Mouse (Mus musculus) limb, embryonic 12.5 days (tissue): ENCODE data around the gene Esrrg. TPM values are rescaled to one million over a fixed set of nuclear protein-coding genes. Genes with fewer than 3 reads are reported as not detected.

Experiments
- ATAC-seq: fragments of 200-750 bp; cut with Nextera tagmentation; 2 replicates; pipeline ENCODE4 v1.8.0; 2017; ENCODE audit warnings: low read depth, moderate TSS enrichment; ENCODE audit not compliant: insufficient number of reproducible peaks, insufficient read depth, low FRiP score, low TSS enrichment
- H3K27ac ChIP-seq: fragments of 300-500 bp; sonication (generic); 2 replicates; pipeline ENCODE4 v1.5.1; 2016; ENCODE audit warnings: mild to moderate bottlenecking, moderate library complexity
- H3K27me3 ChIP-seq: fragments of 300-500 bp; sonication (generic); 2 replicates; pipeline ENCODE4 v1.6.1; 2016; ENCODE audit warnings: mild to moderate bottlenecking, moderate library complexity
- H3K36me3 ChIP-seq: fragments of 300-500 bp; sonication (generic); 2 replicates; pipeline ENCODE4 v1.6.1; 2016; ENCODE audit warnings: mild to moderate bottlenecking, moderate library complexity
- H3K4me1 ChIP-seq: fragments of 300-500 bp; sonication (generic); replicated peaks from 2 replicates; pipeline ENCODE4 v1.6.1; 2016
- H3K4me2 ChIP-seq: fragments of 300-500 bp; sonication (generic); 2 replicates; pipeline ENCODE4 v1.6.1; 2016; ENCODE audit warnings: mild to moderate bottlenecking, moderate library complexity
- H3K4me3 ChIP-seq: fragments of 300-500 bp; sonication (generic); replicated peaks from 2 replicates; pipeline ENCODE4 v1.5.1; 2016; ENCODE audit warnings: mild to moderate bottlenecking
- H3K9ac ChIP-seq: fragments of 300-500 bp; sonication (generic); replicated peaks from 2 replicates; pipeline ENCODE4 v1.6.1; 2016; ENCODE audit warnings: mild to moderate bottlenecking, moderate library complexity
- H3K9me3 ChIP-seq: fragments of 300-500 bp; sonication (generic); 2 replicates; pipeline ENCODE4 v1.6.1; 2016; ENCODE audit warnings: mild to moderate bottlenecking, moderate library complexity
- WGBS: fragments of 180-500 bp; shearing (Covaris S2); methylation state at CpG from one replicate; pipeline ENCODE4 v1.1.7; 2016; 5-methylcytosine and 5-hydroxymethylcytosine counted together
- polyA plus RNA-seq: library from polyadenylated mRNA; unstranded; fragments of >200 nt; fragmentation: Nextera tagmentation; extraction: Ambion mirVana; gene quantifications from 2 replicates; pipeline ENCODE4 v1.2.1, GENCODE M21; 2016

Esrrg gene
- polyA plus RNA-seq, 1 experiment from 2014 or later, result 1.9 TPM

DNA sequence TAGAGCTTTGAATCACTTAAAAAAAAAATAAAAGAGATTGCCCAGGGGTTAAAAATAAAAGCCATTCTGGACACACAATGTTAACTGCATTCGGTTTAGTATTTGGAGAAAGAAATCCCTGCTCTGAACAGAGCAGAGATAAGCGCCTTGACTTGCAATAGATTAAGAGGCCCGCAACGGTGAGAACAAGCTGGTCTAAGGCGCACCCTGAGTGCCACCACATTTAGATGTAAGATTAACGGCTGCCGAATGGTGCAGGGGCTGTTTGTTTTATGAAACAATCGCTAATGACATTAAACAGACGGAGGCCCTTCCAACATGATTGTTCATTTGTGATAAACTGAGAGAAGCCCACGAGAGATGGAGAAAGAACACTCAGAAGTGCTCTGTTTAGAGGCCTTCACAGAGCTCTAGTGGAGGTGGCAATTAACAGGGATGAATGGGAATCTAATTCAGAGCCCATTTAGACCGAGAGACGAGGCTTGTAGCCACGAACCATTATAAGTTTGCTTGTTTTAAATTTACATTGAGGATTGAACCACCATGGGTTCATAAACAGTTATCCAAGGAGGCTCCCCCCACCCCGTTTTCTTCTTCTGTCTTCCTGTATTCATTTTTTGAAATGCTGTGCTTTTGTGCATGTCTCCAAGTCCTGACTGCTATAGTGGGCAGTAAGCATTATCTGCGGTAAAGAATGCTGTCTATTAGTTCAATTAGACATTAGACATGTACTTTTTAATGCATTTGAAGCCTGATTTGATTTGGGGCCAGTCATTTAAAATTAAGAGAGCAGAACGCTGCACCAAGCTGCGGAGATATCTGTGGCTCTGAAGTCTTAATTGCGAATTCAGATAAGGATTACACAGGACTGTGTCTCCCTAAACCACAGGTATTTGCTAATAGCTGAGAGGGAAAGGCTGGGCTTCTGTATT is 356.5 kb downstream of the Esrrg start:
- H3K4me3 ChIP-seq, result no peak overlapping the region
- no peak overlapping the region for H3K9ac ChIP-seq
- H3K4me2 ChIP-seq, result no peak overlapping the region
- H3K36me3 ChIP-seq, result no peaks in the 10 kb centered on the region
- 0 out of 2 replicates have a peak, but pooled peaks cover 3% of the 10 kb centered on the region for H3K4me1 ChIP-seq
- ATAC-seq, result no peak
- peaks cover 6% of the 10 kb centered on the region; the same call in 1 of the 2 replicates for H3K27me3 ChIP-seq
- WGBS, result 45% methylated on average over 18 of the region's 18 CpGs
- no peak overlapping the region for H3K27ac ChIP-seq
- H3K9me3 ChIP-seq, result no peaks in the 10 kb centered on the region

DNA sequence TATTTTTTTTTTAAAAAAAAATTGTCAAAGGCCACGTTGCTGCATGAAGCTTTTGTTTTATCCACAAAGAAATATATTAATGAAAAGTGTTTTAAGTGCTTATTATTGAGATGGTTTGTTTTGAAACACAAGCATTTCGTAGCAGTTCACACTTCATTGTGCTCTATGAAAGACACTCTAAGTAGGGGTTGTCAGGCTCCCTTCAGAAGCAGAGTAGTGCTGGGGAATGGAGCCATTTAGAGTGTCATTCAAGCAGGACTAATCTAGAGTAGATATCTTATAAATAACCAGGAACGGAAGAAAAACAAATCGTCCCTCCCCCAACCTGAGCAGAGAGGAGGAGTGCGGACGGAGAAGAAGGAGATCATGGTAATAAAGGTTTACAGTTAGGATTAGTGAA is 357.3 kb downstream of the Esrrg start:
- Histone ChIP-seq H3K4me2 (no peak overlapping the region), H3K27ac (no peak overlapping the region), H3K36me3 (no peaks in the 10 kb centered on the region), H3K9me3 (no peaks in the 10 kb centered on the region), H3K9ac (no peak overlapping the region), H3K4me1 (0 out of 2 replicates have a peak, but pooled peaks cover 3% of the 10 kb centered on the region), H3K27me3 (peaks cover 6% of the 10 kb centered on the region; the same call in 1 of the 2 replicates), H3K4me3 (no peak overlapping the region)
- ATAC-seq, result no peak
- WGBS, result 47% methylated on average over 6 of the region's 6 CpGs

DNA sequence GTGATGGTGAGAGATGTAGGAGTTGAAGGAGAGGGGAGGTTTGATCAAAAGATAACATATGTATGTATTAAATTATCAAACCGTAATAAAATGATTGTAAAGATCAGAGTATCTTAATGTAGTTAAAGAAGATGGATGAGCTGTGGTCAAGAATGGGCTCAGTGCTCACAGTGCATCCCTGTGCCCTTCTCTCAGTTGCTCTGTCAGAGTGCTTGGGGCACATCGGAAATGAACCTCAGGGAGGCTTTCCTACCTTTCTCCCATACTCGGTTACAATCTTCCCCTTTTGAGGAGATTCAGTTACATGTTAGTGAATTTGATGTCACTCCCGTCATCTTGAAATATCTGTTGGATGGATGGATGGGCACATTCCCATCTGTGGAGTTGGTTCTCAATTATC is 359.8 kb downstream of the Esrrg start:
- H3K4me2 ChIP-seq, result no peak overlapping the region
- no peak overlapping the region for H3K27ac ChIP-seq
- no peak for ATAC-seq
- H3K36me3 ChIP-seq, result no peaks in the 10 kb centered on the region
- H3K27me3 ChIP-seq, result peaks cover 6% of the 10 kb centered on the region; the same call in 1 of the 2 replicates
- H3K4me3 ChIP-seq, result no peak overlapping the region
- H3K9ac ChIP-seq, result no peak overlapping the region
- no peaks in the 10 kb centered on the region for H3K9me3 ChIP-seq
- H3K4me1 ChIP-seq, result 0 out of 2 replicates have a peak, but pooled peaks cover 3% of the 10 kb centered on the region
- WGBS, result 82% methylated on average over 4 of the region's 4 CpGs

DNA sequence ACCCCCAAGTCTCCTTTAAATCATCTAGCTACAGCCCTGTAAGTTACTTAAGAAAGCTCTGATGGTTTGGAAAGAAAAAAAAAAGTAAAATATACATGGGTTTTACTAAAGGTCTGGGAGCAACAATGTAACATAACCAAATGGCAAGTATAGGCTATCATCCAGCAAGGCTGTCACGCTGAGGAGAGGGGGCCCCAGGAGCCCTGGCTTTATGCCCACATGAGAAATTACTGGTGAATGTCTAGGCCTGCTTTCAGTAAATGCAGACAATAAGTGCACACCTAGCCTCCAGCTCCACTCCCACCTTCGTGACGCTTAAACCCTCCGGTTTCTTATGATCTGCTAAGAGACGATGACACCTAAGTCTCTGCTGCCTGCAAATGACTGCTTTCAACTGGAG is 360.9 kb downstream of the Esrrg start:
- Histone ChIP-seq H3K9ac (no peak overlapping the region), H3K9me3 (no peaks in the 10 kb centered on the region), H3K27ac (no peak overlapping the region), H3K4me2 (no peak overlapping the region), H3K36me3 (no peaks in the 10 kb centered on the region), H3K4me1 (0 out of 2 replicates have a peak, but pooled peaks cover 3% of the 10 kb centered on the region), H3K27me3 (peaks cover 6% of the 10 kb centered on the region; the same call in 1 of the 2 replicates), H3K4me3 (no peak overlapping the region)
- no peak for ATAC-seq
- 73% methylated on average over 5 of the region's 5 CpGs for WGBS

DNA sequence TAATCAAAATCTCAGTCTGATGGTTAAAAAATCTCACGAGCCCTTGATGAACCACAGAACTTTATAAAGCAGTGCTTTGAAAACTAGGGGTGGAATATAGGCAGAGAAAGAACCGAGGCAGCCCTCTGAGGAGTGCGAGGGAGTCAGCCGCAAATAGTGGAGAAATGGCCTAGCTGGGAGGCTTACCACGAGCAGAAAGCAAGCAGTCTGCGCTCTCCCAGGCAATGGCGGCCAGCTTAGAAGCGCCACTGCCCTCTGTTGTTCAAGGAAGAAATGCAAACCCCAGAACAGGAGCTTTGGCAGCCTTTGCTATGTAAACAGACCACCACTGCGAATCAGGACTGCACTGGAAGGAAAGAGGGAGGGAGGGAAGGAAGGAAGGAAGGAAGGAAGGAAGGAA is 365.8 kb downstream of the Esrrg start:
- Histone ChIP-seq H3K4me3 (no peak overlapping the region), H3K27me3 (0 out of 2 replicates have a peak, but pooled peaks cover 3% of the 10 kb centered on the region), H3K36me3 (no peaks in the 10 kb centered on the region), H3K4me1 (no peaks in the 10 kb centered on the region), H3K4me2 (no peak overlapping the region), H3K27ac (no peak overlapping the region), H3K9me3 (no peaks in the 10 kb centered on the region), H3K9ac (no peak overlapping the region)
- ATAC-seq, result no peak
- 11% methylated on average over 9 of the region's 9 CpGs for WGBS

DNA sequence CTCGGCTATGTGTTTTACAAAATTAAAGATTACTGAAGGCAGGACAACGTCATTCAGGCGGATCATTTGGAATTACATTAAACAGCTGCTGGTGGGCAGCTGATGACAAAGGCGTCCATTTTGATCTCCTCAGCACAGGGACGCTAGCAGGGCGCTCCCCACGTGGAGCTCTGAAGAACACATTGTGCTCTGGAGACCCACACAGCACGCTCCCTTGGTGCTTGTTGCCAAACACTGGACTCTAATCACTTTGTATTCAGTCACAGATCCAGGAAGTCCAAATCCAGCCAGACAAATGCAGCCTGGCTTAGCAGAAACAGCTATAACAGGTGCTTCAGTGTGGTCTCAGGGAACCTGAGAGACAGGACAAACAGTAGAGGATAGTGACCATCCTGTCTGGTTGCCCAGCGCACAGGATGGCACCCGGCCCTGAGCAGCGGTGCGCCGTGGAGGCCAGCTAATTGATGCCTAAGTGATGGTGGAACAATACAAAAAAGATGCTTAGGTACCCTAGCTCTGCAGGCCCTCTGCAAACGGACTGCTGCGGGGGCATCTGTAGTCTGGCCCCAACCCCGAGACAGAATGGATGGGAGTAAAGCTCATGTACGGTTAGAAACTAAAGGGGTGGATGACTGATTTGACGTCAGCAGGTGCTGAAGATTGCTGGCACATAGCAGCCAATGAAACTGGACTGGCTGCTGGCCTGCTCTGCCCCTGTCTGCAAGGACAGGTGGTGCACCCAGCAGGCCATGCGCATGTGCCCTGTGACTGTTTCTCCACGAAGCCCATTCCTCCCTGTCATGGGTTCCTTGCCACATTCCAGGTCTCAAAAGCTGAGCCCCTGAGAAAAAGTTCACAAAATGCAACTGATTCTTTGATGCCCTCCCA is 367.1 kb downstream of the Esrrg start:
- Histone ChIP-seq H3K36me3 (no peaks in the 10 kb centered on the region), H3K4me3 (no peak overlapping the region), H3K4me2 (no peak overlapping the region), H3K27me3 (0 out of 2 replicates have a peak, but pooled peaks cover 3% of the 10 kb centered on the region), H3K27ac (no peak overlapping the region), H3K9ac (no peak overlapping the region), H3K9me3 (no peaks in the 10 kb centered on the region), H3K4me1 (no peaks in the 10 kb centered on the region)
- ATAC-seq, result no peak
- 86% methylated on average over 20 of the region's 20 CpGs for WGBS

DNA sequence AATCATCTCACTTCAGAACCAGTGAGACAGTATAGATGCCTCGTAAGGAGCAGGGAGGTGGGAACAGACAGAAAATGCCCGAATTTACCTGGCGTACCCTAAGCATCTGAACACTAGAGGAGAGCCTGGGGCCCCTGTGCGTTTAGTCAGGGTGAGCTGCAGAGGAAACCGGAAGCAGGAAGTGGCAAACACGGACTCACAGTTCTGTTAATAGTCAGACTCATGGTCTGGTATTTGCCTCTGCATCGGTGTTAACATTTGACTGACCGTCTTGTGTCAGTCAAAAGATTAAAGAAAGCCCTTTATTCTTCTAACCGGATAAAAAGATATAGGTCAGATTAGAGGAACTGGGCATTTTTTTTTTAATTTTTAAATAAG is 367.8 kb downstream of the Esrrg start:
- ATAC-seq, result no peak
- Histone ChIP-seq H3K27ac (no peak overlapping the region), H3K4me2 (no peak overlapping the region), H3K4me1 (no peaks in the 10 kb centered on the region), H3K9me3 (no peaks in the 10 kb centered on the region), H3K36me3 (no peaks in the 10 kb centered on the region), H3K27me3 (0 out of 2 replicates have a peak, but pooled peaks cover 3% of the 10 kb centered on the region), H3K4me3 (no peak overlapping the region), H3K9ac (no peak overlapping the region)
- 74% methylated on average over 9 of the region's 9 CpGs for WGBS

DNA sequence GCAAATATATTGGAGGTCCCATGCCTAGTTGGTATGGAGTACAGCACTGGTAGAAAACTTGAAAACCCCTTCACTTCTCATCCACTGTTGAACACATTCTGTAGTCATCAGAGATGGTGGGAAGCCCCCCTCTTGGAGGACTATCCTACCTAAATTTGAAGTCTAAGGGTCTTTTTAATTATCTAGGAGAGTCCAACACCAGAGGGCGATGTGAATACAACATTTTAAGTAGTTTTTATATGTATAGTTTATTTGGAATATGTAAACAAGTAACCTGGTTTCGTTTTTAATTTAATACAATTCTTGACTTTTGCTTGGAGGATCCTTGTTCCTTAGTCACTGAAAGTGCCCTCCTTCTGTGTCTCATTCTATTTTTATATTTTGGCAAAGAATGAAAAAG is 372.4 kb downstream of the Esrrg start:
- Histone ChIP-seq H3K4me1 (no peaks in the 10 kb centered on the region), H3K4me3 (no peak overlapping the region), H3K36me3 (no peaks in the 10 kb centered on the region), H3K27me3 (peaks cover 3% of the 10 kb centered on the region; the same call in 1 of the 2 replicates), H3K9me3 (no peaks in the 10 kb centered on the region), H3K27ac (no peak overlapping the region), H3K4me2 (no peak overlapping the region), H3K9ac (no peak overlapping the region)
- WGBS, result 74% methylated on average over 2 of the region's 2 CpGs
- no peak for ATAC-seq

DNA sequence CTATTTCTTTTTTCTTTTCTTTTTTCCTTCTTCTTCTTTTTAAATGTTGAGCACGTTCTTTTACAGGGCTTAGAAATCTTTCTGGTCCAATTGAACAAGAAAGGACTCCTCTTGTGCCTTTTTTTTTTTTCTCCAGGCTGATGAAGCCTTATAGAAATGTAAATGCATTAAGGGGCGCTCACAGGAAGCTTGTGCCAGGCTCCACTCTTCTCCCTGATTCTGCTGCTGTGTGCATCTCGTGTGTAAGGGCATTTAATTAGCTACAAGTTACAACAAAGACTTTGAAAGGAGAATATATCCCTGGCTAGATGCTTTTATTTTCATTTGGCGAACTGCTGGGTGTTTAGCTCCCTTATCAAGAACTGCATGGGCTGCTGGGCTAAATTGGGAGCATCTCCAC is 374.6 kb downstream of the Esrrg start:
- Histone ChIP-seq H3K4me1 (no peaks in the 10 kb centered on the region), H3K4me3 (no peak overlapping the region), H3K4me2 (no peak overlapping the region), H3K9ac (no peak overlapping the region), H3K27me3 (peaks cover 3% of the 10 kb centered on the region; the same call in 1 of the 2 replicates), H3K36me3 (no peaks in the 10 kb centered on the region), H3K9me3 (no peaks in the 10 kb centered on the region), H3K27ac (no peak overlapping the region)
- 49% methylated on average over 4 of the region's 4 CpGs for WGBS
- no peak for ATAC-seq

DNA sequence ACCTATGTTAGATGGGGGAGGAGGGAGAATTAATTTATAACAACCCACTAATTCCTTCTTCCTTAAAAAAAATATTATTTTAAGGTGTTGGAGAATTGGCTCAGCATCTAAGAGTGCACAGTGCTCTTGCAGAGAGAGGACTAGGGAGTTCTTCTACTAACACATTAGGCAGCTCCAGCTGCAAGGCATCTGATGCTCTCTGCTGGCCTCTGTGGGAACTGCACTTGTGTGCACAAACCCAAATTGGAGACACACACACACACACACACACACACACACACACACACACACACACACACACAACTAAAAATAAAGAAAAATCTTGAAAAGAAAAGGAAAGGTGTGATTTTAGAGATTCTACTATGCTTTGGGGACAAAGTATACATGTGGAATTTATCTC is 381.6 kb downstream of the Esrrg start:
- Histone ChIP-seq H3K4me3 (no peak overlapping the region), H3K9ac (no peak overlapping the region), H3K27me3 (0 out of 2 replicates have a peak, but pooled peaks cover 3% of the 10 kb centered on the region), H3K4me2 (no peak overlapping the region), H3K27ac (no peak overlapping the region), H3K36me3 (no peaks in the 10 kb centered on the region), H3K9me3 (0 out of 2 replicates have a peak, but pooled peaks cover 3% of the 10 kb centered on the region), H3K4me1 (no peaks in the 10 kb centered on the region)
- no peak for ATAC-seq
